Mouse (Mus musculus): ENCODE measurements at regions not wholly inside any gene's neighbourhood (a gene's known extent, or its start where the extent isn't known, plus 50 kb on each side); places are given as distances from the start of the nearest gene placed in this dataset.
"Not testable (repeated sequence)": the region's sequence is repeated elsewhere in the genome, so short reads cannot be mapped to it uniquely, and the experiment has no call there.

- no peak overlapping the region for H3K4me3 ChIP-seq (ENCODE audit: insufficient read depth, low read length)
- TF ChIP-seq CTCF (IDR thresholded peaks at IDR 0.05; ENCODE audit: borderline replicate concordance, insufficient read depth, low read length) (no peak), POLR2A (IDR thresholded peaks at IDR 0.05; ENCODE audit: low read depth, low read length) (no peak)
- 0 out of 2 replicates have a peak, but pooled peaks cover 5% of the 10 kb centered on the region for H3K4me1 ChIP-seq (ENCODE audit: control insufficient read depth, insufficient read depth, low read length)
- H3K27ac ChIP-seq (ENCODE audit: insufficient read depth, low read length), result no peak overlapping the region
Observed at GRCm38 (mm10) chr10:56840732-56841131, 463.6 kb downstream of the Gja1 start.

- TF ChIP-seq POLR2A (IDR thresholded peaks at IDR 0.05; ENCODE audit: low read depth, low read length) (no peak), CTCF (IDR thresholded peaks at IDR 0.05; ENCODE audit: borderline replicate concordance, insufficient read depth, low read length) (no peak)
- Histone ChIP-seq H3K4me3 (ENCODE audit: insufficient read depth, low read length) (no peak overlapping the region), H3K27ac (ENCODE audit: insufficient read depth, low read length) (no peak overlapping the region), H3K4me1 (ENCODE audit: control insufficient read depth, insufficient read depth, low read length) (0 out of 2 replicates have a peak, but pooled peaks cover 5% of the 10 kb centered on the region)
Observed at GRCm38 (mm10) chr10:56841486-56841885, 464.4 kb downstream of the Gja1 start.

- TF ChIP-seq POLR2A (IDR thresholded peaks at IDR 0.05; ENCODE audit: low read depth, low read length), result no peak
- TF ChIP-seq CTCF (IDR thresholded peaks at IDR 0.05; ENCODE audit: borderline replicate concordance, insufficient read depth, low read length), result no peak
- Histone ChIP-seq H3K4me3 (ENCODE audit: insufficient read depth, low read length) (no peak overlapping the region), H3K4me1 (ENCODE audit: control insufficient read depth, insufficient read depth, low read length) (0 out of 2 replicates have a peak, but pooled peaks cover 5% of the 10 kb centered on the region), H3K27ac (ENCODE audit: insufficient read depth, low read length) (no peak overlapping the region)
Observed at GRCm38 (mm10) chr10:56841973-56842372, 464.8 kb downstream of the Gja1 start.

GRCm38 (mm10) chr10:56852484-56852883 is 475.4 kb downstream of the Gja1 start:
- no peak overlapping the region for H3K4me3 ChIP-seq (ENCODE audit: insufficient read depth, low read length)
- no peak for TF ChIP-seq CTCF (IDR thresholded peaks at IDR 0.05; ENCODE audit: borderline replicate concordance, insufficient read depth, low read length)
- TF ChIP-seq POLR2A (IDR thresholded peaks at IDR 0.05; ENCODE audit: low read depth, low read length), result no peak
- H3K27ac ChIP-seq (ENCODE audit: insufficient read depth, low read length), result no peak overlapping the region
- H3K4me1 ChIP-seq (ENCODE audit: control insufficient read depth, insufficient read depth, low read length), result no peaks in the 10 kb centered on the region; the same call in 1 of the 2 replicates

- no peak for TF ChIP-seq POLR2A (IDR thresholded peaks at IDR 0.05; ENCODE audit: low read depth, low read length)
- no peak for TF ChIP-seq CTCF (IDR thresholded peaks at IDR 0.05; ENCODE audit: borderline replicate concordance, insufficient read depth, low read length)
- H3K4me1 ChIP-seq (ENCODE audit: control insufficient read depth, insufficient read depth, low read length), result no peaks in the 10 kb centered on the region; the same call in 1 of the 2 replicates
- H3K27ac ChIP-seq (ENCODE audit: insufficient read depth, low read length), result no peak overlapping the region
- no peak overlapping the region for H3K4me3 ChIP-seq (ENCODE audit: insufficient read depth, low read length)
Observed at GRCm38 (mm10) chr10:56856186-56856585, 479.1 kb downstream of the Gja1 start.

GRCm38 (mm10) chr10:56879744-56880143 is 502.6 kb downstream of the Gja1 start:
- Histone ChIP-seq H3K4me1 (ENCODE audit: control insufficient read depth, insufficient read depth, low read length) (no peaks in the 10 kb centered on the region), H3K4me3 (ENCODE audit: insufficient read depth, low read length) (no peak overlapping the region), H3K27ac (ENCODE audit: insufficient read depth, low read length) (no peak overlapping the region)
- TF ChIP-seq CTCF (IDR thresholded peaks at IDR 0.05; ENCODE audit: borderline replicate concordance, insufficient read depth, low read length) (no peak), POLR2A (IDR thresholded peaks at IDR 0.05; ENCODE audit: low read depth, low read length) (no peak)

GRCm38 (mm10) chr10:56880154-56880591 is 503.0 kb downstream of the Gja1 start:
- Histone ChIP-seq H3K4me3 (ENCODE audit: insufficient read depth, low read length) (no peak overlapping the region), H3K4me1 (ENCODE audit: control insufficient read depth, insufficient read depth, low read length) (no peaks in the 10 kb centered on the region), H3K27ac (ENCODE audit: insufficient read depth, low read length) (no peak overlapping the region)
- TF ChIP-seq POLR2A (IDR thresholded peaks at IDR 0.05; ENCODE audit: low read depth, low read length) (no peak), CTCF (IDR thresholded peaks at IDR 0.05; ENCODE audit: borderline replicate concordance, insufficient read depth, low read length) (no peak)

- TF ChIP-seq CTCF (IDR thresholded peaks at IDR 0.05; ENCODE audit: borderline replicate concordance, insufficient read depth, low read length) (no peak), POLR2A (IDR thresholded peaks at IDR 0.05; ENCODE audit: low read depth, low read length) (no peak)
- H3K4me3 ChIP-seq (ENCODE audit: insufficient read depth, low read length), result no peak overlapping the region
- no peak overlapping the region for H3K27ac ChIP-seq (ENCODE audit: insufficient read depth, low read length)
- no peaks in the 10 kb centered on the region for H3K4me1 ChIP-seq (ENCODE audit: control insufficient read depth, insufficient read depth, low read length)
Observed at GRCm38 (mm10) chr10:56884456-56885410, 507.6 kb downstream of the Gja1 start.

GRCm38 (mm10) chr10:56891530-56891929 is 514.4 kb downstream of the Gja1 start:
- H3K27ac ChIP-seq (ENCODE audit: insufficient read depth, low read length); H3K4me1 ChIP-seq (ENCODE audit: control insufficient read depth, insufficient read depth, low read length); H3K4me3 ChIP-seq (ENCODE audit: insufficient read depth, low read length): not testable (repeated sequence)

- Histone ChIP-seq H3K27ac (ENCODE audit: insufficient read depth, low read length) (no peak overlapping the region), H3K4me1 (ENCODE audit: control insufficient read depth, insufficient read depth, low read length) (peaks cover 2% of the 10 kb centered on the region; the same call in 1 of the 2 replicates), H3K4me3 (ENCODE audit: insufficient read depth, low read length) (no peak overlapping the region)
- no peak for TF ChIP-seq CTCF (IDR thresholded peaks at IDR 0.05; ENCODE audit: borderline replicate concordance, insufficient read depth, low read length)
- no peak for TF ChIP-seq POLR2A (IDR thresholded peaks at IDR 0.05; ENCODE audit: low read depth, low read length)
Observed at GRCm38 (mm10) chr10:56892666-56893209, 515.6 kb downstream of the Gja1 start.
